Mouse (Mus musculus) G1E-ER4 (cell line): ENCODE results near the gene Arhgap27. TPM values are rescaled to one million over a fixed set of nuclear protein-coding genes. Genes with fewer than 3 reads are reported as not detected.

Experiments
- GATA1 ChIP-seq: IDR thresholded peaks from one replicate; pipeline ENCODE4 v1.8.0; 2012; ENCODE audit warnings: low read length, inconsistent platforms
- polyA plus RNA-seq: library from polyadenylated mRNA; stranded (reverse); fragments of >175 nt; gene quantifications from 2 replicates; pipeline ENCODE4 v1.2.3, GENCODE M21; 2012

Gene Arhgap27
- polyA plus RNA-seq, 1 experiment: 0.62 TPM

DNA sequence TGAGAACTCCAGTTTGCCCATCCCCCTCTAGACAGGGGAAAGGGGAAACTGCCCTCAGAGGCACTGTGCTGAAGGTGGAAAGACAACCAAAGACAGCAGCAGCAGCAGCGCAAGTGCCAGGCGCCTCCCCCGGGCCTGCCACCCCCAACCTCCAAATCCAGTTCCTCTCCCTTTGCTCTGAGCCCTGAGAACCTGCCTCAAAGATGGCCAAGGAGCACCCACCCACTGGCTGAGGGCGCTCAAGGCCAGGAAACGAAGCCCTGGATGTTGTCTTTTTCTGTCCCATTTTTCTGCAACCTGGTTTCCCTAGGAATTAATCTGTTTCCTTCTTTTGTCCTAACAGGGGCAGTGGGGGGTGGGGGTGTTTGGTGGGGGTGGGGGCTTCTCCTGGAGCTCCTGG, 843 bp upstream of the Arhgap27 start:
- no peak for TF ChIP-seq GATA1

DNA sequence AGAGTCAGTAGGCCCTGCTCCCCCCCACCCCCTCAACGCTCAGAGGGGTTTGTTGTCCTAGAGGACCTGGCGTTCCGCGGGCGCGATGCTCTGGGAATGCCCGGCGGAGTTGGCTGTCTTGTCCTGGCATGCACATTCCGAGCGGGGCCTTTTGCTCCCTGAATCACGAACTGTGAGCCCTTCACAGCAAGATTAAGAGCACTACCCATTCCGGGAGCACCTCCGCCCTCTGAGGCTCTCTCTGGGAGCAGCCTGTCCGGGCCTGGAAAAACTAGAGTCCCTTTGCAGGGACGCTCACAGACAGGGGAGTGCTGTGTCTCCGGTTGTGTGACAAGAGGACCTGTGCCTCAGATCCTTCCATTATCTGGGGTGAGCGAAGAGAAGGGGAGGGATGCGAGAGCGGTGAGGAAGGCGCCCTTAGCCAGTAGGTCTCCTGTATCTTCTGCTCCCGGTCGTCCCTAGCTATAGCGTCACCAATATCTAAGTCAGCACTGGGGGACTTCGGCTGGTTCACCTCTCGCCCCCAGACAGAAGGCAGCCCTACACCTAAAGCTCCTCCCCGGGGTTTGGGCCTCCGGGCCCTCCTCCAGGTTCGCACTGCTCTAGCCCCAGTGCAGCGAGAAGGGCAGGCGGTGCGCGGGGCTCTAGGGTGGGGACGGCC, 841 bp downstream of the Arhgap27 start:
- no peak for TF ChIP-seq GATA1

DNA sequence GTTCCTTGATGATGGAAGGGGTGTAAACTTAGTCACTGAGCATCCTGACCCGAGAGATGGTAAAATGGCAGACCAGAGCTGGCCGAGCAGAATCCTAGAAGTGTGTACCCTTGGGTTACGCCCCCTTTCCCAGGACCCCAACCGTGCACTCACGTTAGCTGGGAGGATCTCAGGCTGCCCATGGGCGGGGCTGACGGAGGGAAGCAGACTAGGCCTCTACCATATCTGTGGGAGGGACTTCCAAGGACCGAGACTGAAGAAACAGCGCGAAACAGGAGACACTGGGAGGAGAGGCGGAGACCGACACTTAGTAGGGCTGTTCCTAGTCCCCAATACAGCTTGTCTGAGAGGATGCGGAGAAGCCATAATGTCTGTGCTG, 1.4 kb downstream of the Arhgap27 start:
- no peak for TF ChIP-seq GATA1

DNA sequence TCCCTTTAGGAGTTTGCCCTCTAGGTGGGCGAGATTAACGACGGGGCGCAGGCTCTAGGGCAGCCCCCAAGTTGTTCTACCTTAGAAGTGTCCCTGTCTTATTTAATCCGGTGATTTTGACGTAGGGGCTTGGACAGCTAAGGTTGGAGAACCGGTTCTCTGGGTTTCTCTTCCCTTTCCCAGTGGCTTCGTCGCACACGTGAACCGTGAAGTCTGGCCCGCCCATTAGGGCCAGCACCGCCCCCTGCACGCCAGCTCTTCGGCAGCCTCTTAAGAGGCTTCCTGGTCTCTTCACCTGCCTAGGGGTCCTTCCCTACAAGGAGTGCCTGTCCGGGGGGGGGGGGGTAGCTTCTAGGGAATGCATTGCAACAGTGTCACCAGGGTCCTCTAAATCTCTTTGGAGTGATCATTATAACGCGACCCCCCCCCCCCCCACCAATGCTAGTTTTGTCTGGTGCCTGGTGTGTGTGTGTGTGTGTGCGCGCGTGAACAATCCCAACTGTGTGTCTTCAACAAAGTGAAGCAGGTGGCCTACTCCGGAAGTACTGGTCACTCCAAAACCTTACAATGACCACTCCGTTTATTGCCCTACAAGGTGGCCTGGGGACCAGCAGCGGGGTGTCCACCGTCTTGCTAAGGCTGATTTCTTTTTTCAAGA, 2.0 kb downstream of the Arhgap27 start:
- TF ChIP-seq GATA1: no peak

DNA sequence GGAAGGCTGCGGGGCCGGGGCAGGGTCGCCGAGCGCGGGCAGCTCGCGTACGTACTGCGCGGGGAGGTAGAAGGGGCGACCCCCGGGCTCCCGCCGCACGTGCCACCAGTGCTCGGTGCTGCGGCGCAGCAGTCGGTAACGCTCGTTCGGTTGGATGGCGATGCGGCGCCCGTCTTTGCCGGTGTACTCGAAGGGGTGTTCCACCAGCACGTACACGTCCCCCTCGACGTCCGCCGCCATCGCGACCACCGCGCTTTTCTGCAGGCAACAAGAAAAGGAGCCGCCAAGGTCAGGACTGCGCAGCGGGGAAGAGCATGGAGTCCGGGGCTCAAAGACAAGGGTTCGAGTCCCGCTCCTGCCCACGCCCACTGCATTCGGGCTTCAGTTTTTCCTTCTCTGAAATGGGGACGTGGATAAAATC, 2.8 kb downstream of the Arhgap27 start:
- TF ChIP-seq GATA1: no peak

DNA sequence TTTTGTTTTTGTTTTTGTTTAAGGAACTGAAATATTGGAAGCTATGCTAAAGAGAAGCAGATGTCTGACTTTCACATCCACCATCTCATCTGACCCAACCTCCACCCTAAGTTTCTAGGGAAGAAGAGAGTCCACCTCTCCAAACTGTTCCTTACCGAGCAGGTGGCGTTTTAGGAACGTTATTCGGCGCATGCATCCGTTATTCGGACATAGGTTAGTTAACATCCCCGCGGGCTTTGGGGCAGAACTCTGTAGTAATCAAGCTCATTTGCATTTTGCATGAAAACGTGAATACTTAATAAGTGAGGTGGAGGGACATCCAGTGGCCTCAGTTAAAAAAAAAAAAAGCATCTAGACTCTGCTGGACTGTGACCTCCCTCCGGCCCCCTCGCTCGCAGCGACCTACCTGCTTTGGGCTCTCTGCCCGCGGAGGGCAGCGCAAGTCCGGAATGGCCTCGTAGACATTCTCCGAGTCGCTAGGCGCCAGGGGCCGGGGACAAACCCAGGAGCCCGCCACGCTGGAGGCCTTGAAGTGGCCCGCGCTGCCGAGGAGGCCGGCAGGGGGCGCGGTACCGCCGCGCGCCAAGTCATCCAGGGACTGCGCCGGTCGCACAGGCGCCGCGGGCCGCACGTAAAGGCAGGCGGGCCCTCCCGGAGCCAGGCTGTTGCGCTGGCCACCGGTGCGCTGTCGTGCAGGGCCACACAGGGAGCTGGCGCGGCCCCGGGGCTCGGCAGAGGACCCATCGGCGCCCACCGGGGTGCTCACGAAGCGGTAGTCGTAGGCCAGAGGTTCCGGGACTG, 3.5 kb downstream of the Arhgap27 start:
- no peak for TF ChIP-seq GATA1

DNA sequence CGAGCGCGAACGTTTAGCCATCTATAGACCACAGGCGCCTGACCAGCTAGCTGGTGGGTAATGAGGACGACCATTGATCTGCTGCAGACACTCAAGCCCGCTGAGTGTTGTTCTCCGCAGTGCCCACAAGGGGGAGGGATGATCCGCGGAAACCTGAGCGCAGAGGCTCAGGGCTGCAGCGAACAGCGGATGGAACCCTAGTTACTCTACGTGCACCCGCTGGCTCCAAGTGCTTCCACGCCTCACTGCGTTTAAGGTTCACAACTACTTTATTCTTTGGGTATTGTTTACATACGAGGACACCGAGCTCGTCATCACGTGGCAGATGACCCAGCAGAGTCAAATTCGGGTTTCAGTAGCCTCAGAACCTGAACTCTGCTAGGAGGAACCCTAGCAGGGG, 4.4 kb downstream of the Arhgap27 start:
- TF ChIP-seq GATA1: no peak

DNA sequence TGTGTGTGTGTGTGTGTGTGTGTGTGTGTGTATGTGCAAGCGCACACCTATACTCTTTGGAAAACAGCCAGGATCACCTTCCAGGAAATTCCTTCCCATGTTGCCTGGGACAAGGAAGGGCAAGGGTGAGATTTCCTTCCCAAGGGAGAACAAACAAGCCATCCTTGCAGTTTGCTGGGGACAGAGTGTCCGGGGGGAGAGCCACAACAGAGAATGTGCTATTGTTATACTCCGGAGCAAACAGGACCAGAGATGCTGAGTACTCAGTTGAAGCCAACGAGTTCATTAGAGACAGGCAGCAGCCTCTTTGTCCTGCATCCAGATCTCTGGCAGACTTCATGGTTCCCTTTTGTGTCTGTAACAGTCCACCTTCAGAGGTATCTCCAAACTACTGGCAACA, 5.2 kb downstream of the Arhgap27 start:
- no peak for TF ChIP-seq GATA1

DNA sequence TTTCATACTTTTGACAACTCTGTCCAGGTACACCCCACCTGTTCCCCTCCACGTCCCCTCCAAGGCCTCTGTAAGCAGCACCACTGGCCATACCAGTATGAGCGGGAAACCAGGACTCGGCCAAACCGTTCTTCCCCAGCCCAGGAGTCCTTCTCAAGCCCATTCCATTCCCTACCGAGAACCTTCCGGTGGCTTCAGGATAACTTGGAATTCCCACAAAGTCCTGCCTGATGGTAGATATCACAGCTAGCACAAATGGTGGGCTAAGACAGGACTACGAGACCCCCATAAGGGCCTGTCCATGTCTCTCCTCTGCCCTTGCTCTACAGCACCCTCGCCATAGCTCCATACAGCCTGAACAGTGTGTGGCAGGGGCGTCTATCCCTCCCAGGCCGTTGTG, 5.8 kb downstream of the Arhgap27 start:
- no peak for TF ChIP-seq GATA1

DNA sequence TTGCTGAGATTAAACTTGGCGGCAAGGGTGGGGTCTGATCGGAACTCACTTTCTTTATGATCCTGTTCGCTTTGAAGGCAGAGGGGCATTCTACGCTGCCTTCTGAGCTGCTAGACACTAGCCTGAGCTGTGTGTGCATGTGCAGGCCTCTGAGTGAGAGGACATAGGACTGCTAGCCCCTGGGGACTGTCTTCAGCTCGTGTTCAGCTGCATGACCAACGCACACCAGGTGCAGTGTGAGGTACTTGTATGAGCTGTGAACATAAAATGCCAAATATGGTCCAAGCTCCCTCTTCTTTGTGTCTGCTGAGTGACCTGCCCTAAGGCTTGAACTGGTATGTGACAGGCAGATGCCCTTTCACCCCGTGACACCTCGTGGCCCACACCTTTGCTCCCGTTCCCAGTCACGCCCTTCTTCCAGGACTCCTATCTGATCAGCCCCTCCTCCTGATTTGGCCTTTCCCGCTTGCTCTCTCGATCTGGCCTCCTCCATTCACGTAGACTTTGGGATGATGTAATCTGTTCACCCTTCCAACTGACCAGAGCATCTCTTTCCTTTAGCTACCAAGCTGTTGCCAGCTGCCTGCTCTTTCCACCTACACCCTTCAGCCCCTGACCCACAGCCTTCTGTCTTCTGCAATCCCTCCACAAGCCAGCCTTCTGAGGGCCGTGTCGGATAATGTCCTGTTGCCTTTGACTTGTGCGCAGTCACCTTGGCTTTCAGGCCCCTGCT, 6.4 kb downstream of the Arhgap27 start:
- TF ChIP-seq GATA1: no peak

DNA sequence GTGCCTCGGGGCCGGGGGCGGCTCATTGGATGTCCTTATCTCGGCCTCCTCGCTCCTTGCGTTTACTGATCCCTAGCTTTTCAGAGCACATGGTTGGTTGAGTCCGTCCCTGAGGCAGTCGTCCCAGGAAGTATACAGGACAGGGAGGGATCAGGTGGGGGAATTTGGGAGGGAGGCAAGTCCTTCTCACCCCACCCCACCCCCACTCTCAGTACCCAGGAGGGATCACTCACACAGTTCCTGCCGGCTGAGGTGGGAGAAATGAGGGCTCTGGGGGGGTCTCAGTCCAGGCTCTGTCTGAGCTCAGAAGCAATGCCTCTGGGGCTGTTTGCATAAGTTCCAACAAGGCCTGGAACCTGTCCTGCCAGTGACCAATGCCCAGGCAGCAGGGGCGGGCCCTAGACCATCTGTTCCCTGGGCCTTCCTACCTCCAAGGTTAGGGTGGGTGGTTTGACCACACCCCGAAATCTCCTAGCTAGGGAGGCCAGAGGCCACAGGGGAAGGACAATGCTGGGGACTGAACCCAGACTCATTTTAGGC, 7.4 kb downstream of the Arhgap27 start:
- TF ChIP-seq GATA1: no peak

DNA sequence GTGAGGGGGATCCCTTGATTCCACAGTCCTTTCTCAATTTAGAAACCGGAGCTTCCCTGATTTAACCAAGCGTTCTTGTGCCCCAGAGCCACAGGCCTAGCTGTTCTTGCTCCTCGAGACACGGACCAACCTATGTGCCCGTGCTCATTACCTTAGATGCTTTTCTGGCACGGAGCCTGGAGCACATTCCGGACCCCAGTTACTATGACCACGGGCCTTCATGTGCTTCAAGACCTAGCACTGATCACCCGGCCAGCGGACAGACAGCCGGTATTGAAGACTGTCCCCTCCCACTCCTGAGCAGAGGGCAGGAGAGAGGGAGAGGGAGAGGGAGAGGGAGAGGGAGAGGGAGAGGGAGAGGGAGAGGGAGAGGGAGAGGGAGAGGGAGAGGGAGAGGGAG, 8.2 kb downstream of the Arhgap27 start:
- TF ChIP-seq GATA1: no peak

DNA sequence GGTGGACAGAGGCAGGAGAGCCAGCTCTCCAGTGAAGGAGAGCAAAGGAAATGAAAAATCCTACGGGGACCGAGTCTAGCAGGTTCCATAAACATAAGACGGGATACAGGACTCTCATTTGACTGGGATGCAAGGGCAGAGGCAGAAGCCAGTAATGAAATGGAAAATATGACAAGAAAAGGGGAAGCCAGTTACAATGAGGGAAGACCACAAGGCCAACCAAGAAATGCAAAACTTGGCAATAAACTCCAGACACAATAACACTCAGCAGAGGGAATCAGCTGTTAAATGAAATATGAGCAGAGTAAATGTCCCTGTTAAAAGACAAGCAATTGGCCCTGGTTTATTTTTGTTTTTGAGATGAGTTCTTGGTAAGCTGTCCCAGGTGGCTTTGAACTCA, 9.5 kb downstream of the Arhgap27 start:
- TF ChIP-seq GATA1: no peak

DNA sequence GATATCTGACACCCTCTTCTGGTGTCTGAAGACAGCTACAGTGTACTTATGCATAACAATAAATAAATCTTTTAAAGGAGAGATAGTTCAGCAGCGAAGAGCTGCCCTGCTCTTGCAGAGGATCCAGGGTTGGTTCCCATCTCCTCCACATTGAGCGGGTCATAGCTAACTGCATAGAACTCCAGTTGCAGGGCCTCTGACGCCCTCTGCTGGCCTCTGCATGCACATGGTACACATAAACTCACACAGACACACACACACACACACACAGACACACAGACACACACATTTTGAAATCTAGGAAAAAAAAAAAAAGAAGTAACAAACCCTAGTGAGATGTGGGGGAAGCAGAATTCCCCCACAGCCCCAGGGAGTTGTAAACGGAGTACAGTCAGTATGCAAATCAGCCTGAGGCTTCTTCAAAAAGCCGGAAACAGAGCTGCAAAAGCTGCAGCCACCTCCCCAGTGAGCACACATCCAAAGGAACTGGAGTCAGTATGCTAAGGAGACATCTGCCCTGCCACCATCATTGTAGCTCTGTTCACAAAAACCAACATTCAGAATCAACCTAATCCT, 11.2 kb downstream of the Arhgap27 start:
- no peak for TF ChIP-seq GATA1

DNA sequence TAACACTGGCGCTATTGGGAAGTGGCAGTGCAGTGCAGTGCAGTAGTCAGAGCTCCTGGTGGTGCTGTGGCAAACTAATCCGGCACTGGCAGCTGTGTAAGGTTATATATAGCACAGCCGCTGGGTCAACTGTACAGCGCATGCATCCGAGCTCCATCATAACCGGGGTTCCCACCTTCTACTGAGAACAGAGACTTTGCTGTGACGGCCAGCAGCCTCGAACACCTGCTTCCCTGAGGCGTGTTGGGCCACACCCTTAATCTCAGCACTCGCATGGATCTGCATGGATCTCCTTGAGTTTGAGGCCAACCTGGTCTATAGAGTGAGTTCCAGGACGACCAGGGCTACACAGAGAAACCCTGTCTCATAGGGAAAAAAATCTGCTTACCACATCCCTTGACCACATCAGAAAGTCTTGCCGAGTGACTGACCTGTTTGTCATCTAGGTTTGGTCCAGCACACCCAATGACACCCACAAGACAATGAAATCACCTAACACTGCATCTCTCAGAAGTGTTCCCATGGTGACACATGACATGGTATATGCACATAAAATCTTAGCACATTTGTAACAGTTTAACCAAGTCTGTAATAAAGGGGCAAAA, 12.7 kb downstream of the Arhgap27 start:
- TF ChIP-seq GATA1: no peak

DNA sequence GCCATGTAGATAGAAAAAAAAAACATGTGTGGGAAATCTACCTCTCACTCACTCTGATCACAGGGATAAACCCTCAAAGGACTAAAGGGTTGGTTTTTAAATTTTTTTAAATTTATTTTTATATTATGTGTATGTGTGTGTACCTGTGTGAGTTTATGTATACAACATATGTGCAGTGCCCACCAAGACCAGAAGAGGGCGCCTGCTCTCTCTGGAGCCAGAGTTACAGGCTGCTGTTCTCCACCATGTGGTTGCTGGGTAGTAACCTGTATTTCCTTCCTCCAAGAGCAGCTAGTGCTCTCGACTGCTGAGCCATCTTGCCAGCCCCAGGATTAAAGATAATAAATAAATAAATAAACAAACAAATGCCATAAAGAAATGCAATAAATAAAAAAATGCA, 13.8 kb downstream of the Arhgap27 start:
- TF ChIP-seq GATA1: no peak
